Mouse (Mus musculus) urinary bladder, adult 2 months (tissue): ENCODE measurements around the gene Ddx39. TPM values are rescaled to one million over a fixed set of nuclear protein-coding genes. Genes with fewer than 3 reads are reported as not detected.
A peak's percentile ranks its signal among the peaks of the same experiment; 100 is the strongest.

Source experiments
- DNase-seq: peaks from one replicate; pipeline ENCODE4 v3.0.0; 2022; ENCODE audit warnings: low spot score
- polyA plus RNA-seq: library from polyadenylated mRNA; depleted of rRNA; stranded (reverse); fragments of >200 nt; gene quantifications from 2 replicates; pipeline ENCODE4 v1.2.3, GENCODE M21; 2012

The Ddx39 gene
- polyA plus RNA-seq, 1 experiment, result 36.4 TPM

DNA sequence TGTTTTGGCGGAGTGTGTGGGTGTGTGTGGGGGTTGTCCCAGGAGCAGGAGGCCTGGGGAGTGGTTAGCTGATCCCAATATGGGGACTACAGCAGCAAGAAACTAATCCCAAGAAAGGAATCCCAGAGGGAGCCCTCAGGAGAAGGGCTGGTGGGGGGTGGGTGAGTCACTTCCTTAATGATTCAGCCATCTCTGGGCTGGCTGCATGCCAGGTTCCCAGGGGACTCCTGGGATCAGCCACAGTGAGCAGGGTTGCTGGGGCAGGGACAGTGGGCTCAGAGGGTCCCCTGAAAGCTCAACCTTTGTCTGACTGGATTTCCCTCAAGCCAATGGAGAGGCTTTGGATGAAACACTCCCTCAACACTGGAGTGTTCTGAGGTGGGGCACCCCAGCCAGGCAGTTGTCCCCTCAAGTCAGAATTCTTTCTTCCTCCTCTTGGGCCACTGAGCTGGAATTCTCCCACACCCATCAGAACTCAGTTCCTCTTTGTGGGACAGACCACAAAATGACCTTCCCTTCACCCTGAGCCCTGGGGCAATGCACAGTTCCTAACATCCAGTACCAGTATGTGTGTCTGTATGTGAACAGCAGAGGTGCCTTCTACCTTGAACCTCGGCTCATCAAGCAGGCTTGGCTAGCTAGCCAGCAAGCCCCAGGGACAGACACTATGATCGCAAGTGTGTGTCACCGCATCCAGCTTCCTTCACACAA is 23.0 kb downstream of the Ddx39 start:
- DNase-seq, result no peak

DNA sequence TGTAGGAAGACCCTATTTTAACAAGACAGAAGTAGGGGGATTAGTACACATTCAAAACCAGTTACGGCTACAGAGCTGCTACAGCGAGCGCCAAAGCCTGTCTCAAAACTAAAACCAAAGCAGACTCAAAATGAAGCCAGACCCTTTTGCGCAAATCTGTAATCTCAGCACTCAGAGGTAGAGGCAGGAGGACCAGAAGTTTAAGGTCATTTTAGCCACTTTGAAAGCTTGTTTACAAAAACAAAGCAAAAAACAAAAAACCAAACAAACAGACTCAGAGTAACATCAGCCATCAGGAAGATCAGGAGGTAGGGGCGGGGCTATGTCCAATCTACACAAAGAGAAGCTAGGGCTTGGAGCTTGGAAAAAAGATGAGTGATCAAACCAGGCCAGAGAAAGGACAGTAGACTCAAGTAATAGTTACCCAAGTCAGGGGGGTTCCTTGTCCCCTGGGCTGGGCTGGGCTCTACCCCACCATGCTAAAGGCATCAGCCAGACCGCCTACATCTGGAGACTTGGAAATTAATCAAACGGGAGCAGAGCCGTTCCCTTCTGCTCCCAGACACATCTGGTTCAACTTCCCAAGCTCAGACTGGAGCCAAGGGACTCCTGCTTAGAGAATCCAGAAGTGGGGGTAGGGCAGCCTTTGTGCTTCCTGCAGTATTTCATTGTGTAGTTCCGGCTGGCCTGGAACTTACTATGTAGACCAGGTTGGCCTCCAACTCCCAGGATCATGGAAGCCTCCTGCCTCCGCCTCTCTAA is 24.2 kb downstream of the Ddx39 start:
- no peak for DNase-seq

DNA sequence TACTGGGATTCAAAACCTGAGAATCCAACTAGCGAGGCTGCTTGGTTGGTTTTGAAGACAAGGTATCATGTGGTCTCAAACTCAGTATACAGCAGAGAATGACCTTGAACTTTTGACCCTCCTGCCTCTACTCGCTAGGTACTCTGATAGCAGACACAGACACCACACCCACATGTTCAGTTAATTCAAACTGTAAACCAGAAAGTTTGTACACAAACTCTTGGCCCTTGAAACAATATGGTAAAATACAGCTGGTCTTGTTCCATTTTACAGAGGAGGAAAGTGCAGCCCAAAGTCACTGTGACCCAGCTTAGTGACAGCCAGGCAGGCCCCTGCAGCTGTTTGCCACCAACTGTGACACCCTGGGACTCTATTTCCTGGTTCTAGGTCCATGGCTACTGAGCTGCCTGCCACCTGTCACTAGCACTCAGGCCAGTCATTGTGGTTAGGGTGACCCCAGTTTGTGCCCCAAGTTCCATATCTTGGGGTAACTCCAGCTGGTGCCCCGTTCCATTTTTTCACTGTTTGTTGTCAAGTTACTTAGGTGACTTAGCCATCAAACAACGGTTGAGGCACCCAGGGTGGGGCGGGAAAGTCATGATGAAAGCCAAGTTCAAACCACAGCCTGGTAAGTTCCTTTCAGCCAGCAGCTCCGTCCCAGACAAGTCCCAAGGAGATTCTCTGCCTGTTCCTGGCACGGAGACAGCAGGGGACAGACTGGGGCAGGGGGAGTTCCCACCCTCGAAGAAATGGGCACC is 24.9 kb downstream of the Ddx39 start:
- DNase-seq, result no peak

DNA sequence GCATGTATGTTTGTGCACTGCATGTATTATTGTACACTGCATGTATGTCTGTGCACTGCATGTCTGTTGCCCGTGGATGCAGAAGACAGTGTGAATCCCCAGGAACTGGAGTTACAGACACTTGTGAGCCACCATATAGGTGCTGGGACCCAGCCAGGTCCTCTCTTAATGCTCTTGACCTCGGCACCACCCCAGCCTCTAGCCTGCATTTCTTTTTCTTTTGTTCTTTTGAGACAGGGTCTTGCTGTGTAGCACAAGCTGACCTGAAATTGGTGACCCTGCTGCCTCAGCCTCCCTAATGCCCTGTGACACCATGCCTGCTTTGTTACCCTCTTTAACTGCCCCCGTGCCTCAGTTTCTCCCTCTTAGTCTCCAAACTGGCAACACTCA is 25.6 kb downstream of the Ddx39 start:
- DNase-seq, result no peak

DNA sequence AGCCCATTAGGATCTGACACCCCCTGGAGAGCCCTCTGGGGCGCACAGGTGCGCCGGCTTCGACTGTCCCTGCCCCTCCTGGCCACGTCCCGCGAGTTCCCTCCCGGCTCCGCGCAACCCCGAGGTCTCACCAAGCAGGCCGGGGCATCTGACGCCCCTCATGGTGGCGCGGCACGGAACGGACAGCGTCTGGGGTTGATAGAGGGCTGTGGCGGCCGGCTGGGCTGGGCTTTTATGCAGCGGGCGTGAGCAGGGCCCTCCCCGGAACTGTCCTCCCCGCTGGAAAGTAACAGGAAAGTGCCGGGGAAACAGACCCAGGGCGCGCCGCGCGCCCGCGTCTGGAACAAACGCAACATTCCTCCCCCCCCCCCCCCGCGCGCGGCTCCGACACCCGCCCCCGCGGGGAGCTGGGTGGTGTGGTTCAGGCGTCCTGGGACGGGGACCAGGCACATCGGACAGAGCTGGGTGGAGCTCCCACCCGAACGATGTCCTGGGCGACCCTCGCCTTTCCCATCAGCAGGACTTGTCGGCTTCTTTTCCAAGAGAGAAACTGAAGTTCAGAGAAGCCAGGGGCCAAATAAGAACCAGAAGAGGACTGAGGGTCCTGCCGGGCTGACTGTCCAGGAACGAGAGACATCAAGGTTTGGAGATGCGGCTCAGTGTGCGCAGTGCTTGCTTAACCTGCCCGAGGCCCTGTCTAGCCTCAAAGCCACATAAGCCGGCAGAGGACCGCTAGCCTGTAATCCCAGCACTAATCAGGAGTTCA is 26.2 kb downstream of the Ddx39 start, which contains the start of gene Adgre5:
Adgre5 (minus strand) TSS at position 351 of the 766 bp plus-strand sequence.
- DNase-seq, result peak; percentile 62

DNA sequence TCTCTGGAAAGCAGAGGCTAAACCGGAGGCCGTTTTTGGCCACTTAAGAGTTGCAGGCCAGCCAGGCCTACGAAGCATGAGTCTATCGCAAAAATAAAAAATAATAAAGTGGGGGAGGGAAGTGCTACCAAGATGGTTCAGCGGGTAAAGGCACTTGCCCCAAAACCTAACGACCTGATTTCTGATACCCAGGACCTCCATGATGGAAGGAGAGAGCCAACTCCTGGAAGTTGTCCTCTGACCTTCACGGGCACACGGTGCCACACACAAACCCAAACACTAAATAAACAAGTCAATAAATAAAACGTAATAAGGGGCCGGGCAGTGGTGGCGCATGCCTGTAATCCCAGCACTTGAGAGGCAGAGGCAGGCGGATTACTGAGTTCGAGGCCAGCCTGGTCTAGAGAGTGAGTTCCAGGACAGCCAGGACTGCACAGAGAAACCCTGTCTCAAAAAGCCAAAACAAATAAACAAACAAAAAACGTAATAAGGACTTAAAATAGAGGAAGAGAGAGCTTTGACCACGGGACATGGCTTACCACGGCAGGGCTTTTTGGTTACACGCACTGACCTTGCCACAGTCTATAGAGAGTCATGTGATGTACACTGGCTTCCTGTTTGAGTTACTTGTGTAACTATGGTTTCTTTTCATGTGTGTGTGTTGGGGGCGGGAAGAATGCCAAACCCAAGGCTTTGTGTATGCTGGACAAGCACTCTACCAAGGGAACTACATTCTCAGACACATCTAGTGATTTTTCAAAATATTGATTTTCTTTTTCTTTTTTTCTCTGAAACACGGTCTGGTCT is 27.1 kb downstream of the Ddx39 start:
- no peak for DNase-seq

DNA sequence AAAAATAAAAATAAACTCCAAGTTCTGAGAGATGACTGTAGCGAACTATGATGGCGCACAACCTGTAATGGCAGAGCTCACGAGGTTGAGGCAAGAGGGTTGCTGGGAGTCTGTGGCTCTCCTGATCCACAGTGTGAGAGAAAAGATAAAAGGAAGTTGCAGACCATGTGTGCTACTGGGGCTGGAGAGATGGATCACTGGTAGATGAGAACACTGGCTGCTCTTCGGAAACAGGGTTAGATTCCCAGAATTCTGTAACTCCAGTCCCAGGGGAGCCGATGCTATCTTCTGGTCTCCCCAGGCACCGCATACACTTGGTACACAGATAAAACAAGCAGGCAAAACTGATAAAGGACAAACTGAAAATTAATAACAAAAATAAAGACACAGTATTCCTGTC is 28.0 kb downstream of the Ddx39 start:
- no peak for DNase-seq

DNA sequence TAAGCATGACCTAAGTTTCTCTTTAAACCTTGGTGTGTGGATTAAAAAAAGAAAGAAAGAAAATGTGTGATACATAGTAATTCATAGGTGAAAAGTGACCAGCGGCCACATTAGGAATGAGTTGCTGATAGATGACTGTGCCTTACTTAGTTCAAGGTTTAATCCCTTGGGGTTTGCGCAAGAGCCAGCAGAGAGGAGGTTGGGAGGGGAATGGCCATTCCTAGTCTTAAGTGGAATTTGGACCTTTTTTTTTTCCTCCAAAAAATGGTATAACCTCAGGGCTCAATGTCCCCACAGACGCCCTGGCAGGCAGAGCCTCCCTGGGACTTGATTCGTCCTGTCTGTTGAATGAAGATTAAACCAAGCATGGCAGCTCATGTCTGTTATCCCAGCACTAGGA is 29.1 kb downstream of the Ddx39 start:
- no peak for DNase-seq

DNA sequence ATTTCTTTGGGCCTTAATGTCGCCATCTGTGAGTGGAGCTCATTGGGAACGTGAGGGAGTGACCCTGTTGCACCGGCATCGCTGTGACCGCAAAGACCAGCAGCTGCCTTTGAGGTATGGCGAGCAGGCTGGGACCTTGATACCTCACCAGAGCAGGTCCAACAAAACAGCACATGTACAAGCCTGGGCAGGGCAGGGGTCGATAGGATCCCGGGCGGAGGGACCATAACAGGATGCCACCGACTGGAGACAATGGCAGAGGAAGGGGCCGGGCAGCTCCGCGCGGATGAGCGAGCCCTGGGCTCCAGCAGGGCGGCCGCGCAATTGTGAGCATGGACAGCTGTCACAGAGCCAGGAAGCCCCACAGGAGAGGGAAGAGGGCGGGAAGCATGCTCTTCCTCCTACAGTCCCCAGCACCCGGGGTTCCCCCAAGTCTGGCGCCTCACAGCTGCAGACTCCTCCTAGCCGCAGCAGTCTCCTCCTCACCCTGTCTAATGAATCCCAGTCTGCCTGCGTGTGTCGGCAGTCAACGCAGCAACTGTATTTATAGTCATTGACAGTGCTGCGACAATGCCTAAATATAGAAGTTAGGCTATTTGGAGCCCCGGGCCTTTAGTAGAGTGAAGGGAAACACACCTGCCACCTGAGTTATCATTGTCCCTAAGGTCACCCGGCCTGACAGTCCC is 32.8 kb downstream of the Ddx39 start:
- no peak for DNase-seq

DNA sequence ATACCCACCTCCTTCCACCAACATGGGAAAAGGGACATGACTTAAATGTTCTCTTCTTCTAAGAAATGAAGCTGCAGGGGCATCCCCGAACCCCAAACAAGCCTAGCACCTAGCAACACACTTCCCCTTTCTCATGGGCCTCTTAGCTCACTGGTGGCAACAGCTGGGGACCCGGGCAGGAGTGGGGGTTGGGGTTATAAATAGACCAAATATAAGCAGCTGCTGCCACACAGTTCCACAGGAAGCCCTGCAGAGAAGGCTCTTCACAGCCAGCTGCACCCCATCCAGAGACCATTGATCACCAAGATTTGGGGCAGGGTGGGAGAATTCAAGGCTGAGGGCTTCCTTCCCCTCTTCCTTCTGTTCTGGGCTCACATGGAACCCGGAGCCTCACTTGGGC is 33.7 kb downstream of the Ddx39 start:
- no peak for DNase-seq

DNA sequence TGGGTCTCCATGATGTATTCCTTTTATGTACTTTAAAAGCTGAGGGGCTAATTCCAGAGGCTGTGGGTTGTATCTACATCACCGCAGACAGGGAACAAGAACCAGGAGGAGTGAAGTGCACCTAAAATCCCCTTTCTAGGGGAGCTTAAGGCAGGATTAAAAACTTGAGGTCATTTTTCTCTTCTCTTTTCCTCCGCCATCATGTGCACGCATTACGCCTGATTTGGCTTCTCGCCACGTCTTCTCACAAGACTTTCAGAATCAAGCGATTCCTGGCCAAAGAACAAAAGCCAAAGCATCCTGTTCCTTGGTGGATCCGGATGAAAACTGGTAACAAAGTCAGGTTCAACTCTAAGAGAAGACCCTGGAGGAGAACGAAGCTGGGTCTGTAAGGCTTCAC is 34.3 kb downstream of the Ddx39 start:
- no peak for DNase-seq

DNA sequence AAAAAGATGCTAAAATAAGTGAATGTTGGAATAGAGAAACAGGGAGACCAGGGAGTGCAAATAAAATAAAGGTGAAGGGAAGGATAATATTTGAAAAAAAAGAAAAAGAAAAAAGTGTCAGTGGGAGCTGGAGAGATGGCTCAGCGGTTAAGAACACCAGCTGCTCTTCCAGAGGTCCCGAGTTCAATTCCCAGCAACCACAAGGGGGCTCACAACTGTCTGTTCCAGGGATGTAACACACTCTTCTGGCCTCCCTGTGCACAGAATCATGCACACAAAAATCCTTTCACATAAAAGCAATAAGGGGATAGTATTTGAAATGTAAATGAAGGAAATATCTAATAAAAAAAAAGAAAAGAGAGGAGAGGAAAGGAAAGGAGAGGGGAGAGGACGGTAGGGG is 39.2 kb downstream of the Ddx39 start:
- DNase-seq, result no peak

DNA sequence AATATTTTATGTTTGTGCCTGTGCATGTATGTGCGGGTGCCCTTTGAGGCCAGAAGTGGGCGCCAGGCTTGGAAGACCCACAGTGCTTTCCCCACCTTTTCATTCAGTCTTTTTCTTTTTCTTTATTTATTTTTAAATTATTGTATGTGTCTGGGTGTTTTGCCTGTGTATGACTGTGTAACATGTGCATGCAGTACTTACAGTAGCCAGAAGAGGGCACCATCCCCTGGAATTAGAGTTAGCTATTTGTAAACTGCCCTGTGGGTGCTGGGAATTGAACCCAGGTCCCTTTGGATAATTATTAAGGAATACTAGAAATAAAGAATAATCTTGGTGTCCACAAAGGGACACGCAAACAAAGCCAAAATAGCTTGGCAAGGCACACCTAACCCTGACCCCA is 41.3 kb downstream of the Ddx39 start:
- no peak for DNase-seq

DNA sequence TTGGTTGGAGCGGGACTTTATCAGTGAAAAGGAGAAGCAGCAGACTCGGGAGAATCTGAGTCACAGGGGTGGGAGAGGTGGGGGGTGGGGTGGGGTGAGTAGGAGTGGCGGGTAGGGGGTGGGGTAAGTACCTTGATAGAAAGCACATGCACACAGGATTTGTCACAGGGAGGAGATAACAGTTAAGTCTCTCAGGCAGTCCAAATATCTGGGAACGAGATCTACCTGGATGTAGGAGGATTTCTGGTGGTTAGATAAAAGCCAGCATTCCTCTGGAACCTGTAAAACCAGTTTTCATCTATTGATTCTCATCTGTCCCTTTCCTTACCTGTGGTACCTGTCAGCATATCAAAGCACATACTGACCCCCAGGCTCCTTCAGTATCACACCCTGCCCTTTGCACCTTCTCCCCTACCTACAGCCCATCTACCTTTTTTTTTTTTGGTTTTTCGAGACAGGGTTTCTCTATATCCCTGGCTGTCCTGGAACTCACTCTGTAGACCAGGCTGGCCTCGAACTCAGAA is 42.2 kb downstream of the Ddx39 start:
- DNase-seq, result no peak

DNA sequence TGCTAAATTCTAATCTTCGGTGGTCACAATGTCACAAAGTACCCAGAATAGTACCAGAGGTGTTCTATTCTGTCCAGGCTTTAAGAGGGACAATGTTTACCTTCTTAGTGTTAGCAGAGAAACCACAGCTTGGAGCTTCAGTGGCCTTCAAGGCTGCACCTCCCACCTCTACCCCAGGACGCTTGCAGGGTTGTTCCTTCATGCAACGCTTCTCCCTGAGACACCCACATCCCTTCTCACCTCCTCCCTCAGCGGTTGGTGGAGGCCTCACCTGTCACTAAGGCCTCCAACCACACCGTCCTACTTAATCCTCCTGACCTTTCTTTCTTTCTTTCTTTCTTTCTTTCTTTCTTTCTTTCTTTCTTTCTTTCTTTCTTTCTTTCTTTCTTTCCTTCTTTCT is 43.3 kb downstream of the Ddx39 start:
- DNase-seq, result no peak

DNA sequence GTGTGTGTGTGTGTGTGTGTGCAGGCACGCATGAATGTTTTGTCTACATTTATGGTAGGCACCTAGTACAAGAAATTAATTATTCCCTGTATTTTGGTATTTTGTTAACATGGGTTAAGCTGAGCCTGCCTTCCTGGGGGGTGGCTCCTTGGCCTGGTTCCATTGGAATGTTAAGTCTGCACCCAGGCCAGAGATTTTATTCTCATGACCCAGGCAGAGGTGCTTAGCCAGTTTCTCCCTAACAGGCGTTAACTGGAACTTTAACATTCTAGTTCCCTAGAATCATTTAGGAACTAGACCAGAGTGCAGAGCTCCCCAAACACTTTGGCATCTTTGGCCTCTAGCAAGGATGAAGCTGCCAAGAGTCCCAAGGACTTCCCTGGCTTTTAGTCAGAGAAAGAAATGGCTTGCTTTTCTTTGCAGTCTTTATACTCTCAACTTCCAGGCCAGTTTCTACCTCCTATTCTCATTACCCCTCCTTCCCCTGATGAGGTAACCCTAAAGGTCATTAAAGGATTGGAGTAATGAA is 44.3 kb downstream of the Ddx39 start:
- DNase-seq, result no peak

DNA sequence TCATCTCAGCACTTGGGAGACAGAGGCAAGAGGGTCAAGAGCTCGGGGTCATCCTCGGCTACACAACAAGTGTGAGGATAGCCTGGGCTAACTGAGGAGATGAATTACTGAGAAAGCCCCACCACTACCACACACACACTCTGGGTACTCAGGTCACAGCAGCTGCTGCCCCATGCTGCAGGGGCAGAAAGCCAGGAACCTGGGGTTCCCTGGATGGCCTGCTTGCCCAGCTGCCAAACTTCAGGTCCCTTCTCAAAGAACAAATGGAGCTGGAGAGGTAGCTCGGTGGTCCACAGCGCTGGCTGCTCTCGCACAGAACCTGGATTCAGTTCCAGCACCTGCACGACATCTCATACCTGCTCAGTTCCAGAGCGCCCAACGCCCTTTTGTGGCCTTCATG is 49.1 kb downstream of the Ddx39 start:
- DNase-seq, result no peak

DNA sequence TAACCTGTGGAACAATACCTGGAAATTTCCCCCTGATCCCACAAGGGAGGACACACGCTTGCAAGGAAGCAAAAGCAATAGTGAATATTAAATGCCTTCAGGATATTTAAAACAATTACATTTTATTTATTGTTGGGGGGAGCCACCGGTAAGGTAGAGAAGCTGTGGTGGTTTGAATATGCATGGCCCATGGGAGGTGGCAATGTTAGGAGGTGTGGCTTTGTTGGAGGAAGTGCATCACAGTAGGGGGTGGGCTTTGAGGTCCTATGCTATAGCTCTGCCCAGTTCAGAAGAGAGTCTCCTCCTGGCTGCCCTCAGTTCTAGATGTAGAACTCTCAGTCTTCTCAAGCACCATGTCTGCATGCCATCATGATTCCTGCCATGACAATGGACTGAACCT is 49.7 kb downstream of the Ddx39 start:
- DNase-seq, result no peak

DNA sequence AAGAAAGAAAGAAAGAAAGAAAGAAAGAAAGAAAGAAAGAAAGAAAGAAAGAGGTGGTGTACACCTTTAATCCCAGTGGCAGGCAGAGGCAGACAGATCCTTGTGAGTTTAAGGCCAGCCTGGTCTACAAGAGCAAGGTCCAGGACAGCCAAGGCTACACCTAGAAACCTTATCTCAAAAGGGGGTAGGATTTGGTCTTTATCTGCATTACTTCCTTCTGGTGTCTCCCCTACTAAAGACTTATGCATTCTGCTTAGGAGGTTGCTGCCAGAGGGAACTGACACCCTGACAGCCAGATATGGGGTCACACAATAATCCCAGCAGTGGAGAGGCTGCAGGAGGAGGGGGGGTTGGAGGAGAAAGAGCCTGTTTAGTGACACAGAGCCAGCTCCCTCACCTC is 50.7 kb downstream of the Ddx39 start:
- no peak for DNase-seq

DNA sequence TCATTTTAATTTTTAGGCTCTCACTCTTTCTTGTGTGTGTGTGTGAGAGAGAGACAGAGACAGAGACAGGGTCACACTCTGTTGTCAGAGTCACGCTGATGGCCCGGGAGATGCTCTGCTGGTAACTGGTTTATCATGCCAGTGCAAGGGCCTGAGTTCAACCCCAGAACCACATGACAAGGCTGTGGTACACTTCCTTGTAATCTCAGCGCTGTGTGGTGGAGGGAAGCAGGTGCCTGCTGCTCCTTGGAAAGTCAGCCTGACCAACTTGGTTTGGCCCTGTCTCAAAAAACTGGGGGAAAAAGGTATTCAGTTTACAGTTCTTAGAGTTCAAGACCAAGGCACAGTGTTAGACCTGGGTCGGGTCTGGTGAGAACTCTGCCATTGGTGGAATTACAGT is 52.5 kb downstream of the Ddx39 start:
- no peak for DNase-seq
